Mouse (Mus musculus): Measurements from ENCODE around the gene Hoxc13. TPM values are rescaled to one million over a fixed set of nuclear protein-coding genes. Genes with fewer than 3 reads are reported as not detected.

The Hoxc13 gene
- 0.18 and 3.5 TPM in 2 replicates for polyA plus RNA-seq (2015; fragmentation: Nextera tagmentation; extraction: Ambion mirVana)

GRCm38 (mm10) chr15:102921053-102922011 is at the start of gene Hoxc13:
Hoxc13 (plus strand) TSS chr15:102921103.

DNA sequence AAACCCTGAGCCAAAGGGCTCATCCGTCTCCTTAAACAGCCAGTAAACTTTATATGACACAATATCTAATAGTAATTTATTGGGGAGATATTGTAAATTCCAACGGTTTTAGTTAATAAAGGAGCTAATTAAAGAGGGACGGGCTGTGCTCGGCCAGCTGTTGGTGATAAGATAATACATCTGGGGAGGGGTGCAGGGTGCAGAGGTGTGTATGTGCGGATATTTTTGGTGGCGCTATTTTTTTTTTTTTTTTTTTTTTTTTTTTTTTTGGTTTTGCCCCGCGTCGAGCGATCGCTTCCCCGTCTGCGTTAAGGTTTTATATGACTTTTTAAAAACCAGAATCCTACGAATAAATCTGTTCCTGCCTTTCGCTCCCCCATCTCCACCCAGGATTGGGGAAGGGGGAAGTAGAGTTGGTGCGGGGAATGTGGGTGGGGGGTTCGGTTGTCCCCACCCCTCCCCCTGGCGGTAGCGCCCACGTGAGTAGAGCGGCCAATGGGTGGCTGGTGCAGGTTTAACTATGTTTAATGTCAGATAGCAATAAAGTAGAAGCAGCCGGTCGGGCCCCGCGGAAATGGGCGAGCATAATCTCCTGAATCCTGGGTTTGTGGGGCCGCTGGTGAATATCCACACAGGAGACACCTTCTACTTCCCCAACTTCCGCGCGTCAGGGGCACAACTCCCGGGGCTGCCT is 15.5 kb downstream of the Hoxc13 start, which contains the start of gene Hoxc12:
TSS of gene Hoxc12 (plus strand) at position 479 of the 694 bp plus-strand sequence.

DNA sequence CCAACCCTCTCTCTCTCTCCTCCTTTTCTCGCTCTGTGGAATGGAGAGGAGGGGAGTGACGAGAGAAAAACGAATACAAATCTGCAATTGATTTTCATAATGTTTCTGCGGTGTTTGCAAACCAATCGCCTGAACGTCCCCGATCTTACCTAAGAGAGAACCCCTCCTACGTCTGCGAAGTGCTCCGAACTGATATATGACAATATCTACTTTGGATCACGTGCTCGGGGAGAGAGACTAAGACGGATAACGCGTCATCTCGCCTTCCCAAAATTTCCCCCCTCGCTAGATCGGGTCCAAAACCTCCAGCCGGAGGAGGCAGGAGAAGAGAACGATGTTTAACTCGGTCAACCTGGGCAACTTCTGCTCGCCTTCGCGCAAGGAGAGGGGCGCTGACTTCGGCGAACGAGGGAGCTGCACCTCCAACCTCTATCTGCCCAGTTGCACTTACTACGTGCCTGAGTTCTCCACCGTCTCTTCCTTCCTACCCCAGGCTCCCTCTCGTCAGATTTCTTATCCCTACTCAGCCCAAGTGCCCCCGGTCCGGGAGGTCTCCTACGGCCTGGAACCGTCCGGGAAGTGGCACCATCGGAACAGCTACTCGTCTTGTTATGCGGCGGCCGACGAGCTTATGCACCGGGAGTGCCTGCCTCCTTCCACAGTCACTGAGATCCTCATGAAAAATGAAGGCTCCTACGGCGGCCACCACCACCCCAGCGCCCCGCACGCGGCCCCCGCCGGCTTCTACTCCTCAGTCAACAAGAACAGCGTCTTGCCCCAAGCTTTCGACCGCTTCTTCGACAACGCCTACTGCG is 33.5 kb downstream of the Hoxc13 start, which contains the start of gene Hoxc11:
TSS of gene Hoxc11 (plus strand) at position 236 of the 815 bp plus-strand sequence.

GRCm38 (mm10) chr15:102966776-102967311 is 45.9 kb downstream of the Hoxc13 start, which contains the start of gene Hoxc10:
Hoxc10 (plus strand) TSS chr15:102966796.

GRCm38 (mm10) chr15:102967312-102967510 is 46.3 kb downstream of the Hoxc13 start, which contains the start of gene Hoxc5:
Hoxc5 (plus strand) TSS chr15:102967443.

DNA sequence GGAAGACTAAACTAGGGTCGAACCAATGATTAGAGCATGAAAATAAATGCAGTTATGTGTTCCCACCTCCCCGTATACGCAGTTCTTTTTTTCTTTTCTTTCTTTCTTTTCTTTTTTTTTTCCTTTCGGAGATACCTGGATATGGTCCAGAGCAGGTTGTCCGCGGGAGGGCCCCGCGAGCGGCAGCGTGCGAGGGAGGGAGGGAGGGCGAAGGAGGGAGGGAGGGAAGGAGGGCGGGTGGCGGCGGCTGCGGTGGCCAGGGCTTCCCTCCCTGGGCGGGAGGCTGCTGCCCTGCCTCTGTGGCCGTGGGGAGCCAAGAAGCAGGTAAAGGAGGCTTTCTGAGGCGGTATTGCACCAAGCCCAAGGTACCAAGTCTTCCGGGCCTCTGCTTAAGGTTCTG is 55.3 kb downstream of the Hoxc13 start, which contains the start of gene Hoxc9:
TSS of gene Hoxc9 (plus strand) at position 269 of the 400 bp plus-strand sequence.

Small RNAs within 50 kb of the gene (microRNA-seq; reads per million reads assigned to microRNA genes)
- gene Mir196a-2: 1,169 reads per million, percentile 76 among the genes with 10 or more reads in this experiment

Other genes with a start within 250 kb of the Hoxc13 start
- 52.6 and 64.3 TPM in 2 replicates for gene Atp5g2, start 248.8 kb upstream of the Hoxc13 start, polyA plus RNA-seq (2015; fragmentation: Nextera tagmentation; extraction: Ambion mirVana)
- gene Calcoco1, start 198.9 kb upstream of the Hoxc13 start, polyA plus RNA-seq (2015; fragmentation: Nextera tagmentation; extraction: Ambion mirVana): 19.3 and 24.4 TPM in 2 replicates
- gene Hoxc12, start 15.7 kb downstream of the Hoxc13 start, polyA plus RNA-seq (2015; fragmentation: Nextera tagmentation; extraction: Ambion mirVana): 4.4 and 20.1 TPM in 2 replicates
- 2.2 and 6.3 TPM in 2 replicates for gene Hoxc11, start 33.3 kb downstream of the Hoxc13 start, polyA plus RNA-seq (2015; fragmentation: Nextera tagmentation; extraction: Ambion mirVana)
- gene Hoxc10, start 45.7 kb downstream of the Hoxc13 start, polyA plus RNA-seq (2015; fragmentation: Nextera tagmentation; extraction: Ambion mirVana): 50.8 and 93.8 TPM in 2 replicates
- gene Hoxc5, start 46.3 kb downstream of the Hoxc13 start, polyA plus RNA-seq (2015; fragmentation: Nextera tagmentation; extraction: Ambion mirVana): 2.0 and 9.5 TPM in 2 replicates
- 25.1 and 28.0 TPM in 2 replicates for gene Hoxc9, start 55.3 kb downstream of the Hoxc13 start, polyA plus RNA-seq (2015; fragmentation: Nextera tagmentation; extraction: Ambion mirVana)
- 27.7 and 63.8 TPM in 2 replicates for gene Hoxc8, start 69.5 kb downstream of the Hoxc13 start, polyA plus RNA-seq (2015; fragmentation: Nextera tagmentation; extraction: Ambion mirVana)
- gene Hoxc6, start 77.2 kb downstream of the Hoxc13 start, polyA plus RNA-seq (2015; fragmentation: Nextera tagmentation; extraction: Ambion mirVana): 12.5 and 22.4 TPM in 2 replicates
- 10.9 and 19.8 TPM in 2 replicates for gene Hoxc4, start 97.8 kb downstream of the Hoxc13 start, polyA plus RNA-seq (2015; fragmentation: Nextera tagmentation; extraction: Ambion mirVana)
- 9.8 and 10.9 TPM in 2 replicates for gene Smug1, start 246.0 kb downstream of the Hoxc13 start, polyA plus RNA-seq (2015; fragmentation: Nextera tagmentation; extraction: Ambion mirVana)

Data from neural tube, postnatal 0 days (tissue).